Comparison of ENCODE assay signal across 32 mouse cellular contexts in the genomic region with DNA sequence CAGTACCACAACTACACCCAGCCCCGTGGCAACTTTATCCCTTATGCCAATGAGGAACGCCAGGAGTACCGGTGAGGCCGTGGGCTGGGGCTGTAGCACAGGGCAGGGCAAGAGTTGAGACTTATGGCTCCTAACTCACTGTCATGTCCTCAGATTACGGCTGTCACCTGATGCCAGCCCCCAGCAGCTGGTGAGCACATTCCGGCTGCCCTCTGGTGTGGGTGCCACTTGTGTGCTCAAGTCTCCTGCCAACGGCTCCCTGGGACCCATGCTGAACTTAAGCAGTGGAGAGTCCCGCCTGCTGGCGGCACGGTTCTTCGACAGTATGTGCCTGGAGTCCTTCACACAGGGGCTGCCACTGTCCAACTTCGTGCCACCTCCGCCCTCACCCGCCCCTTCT. TPM values are rescaled to one million over a fixed set of nuclear protein-coding genes. Genes with fewer than 3 reads are reported as not detected.
"Had no signal": no experiment of that assay in that cellular context is flagged by ENCODE, and none has a peak within 500 bp of the region (broad histone marks: within the 10 kb centered on the region; RNA-seq: fewer than 3 reads in every experiment).

No protein-coding gene starts in this region.

- DNase-seq: left cerebral cortex, postnatal 4 days; liver, embryonic 13.5 days; liver, postnatal 0 days; lung, adult 18-20 months; lung, adult 2 months; lung, embryonic 14.5 days; lung, postnatal 10 days; lung, postnatal 14 days; lung, postnatal 36 days; lung, postnatal 4 days; midbrain, embryonic 14.5 days had no signal

- H3K27me3 ChIP-seq: limb, embryonic 12.5 days; limb, embryonic 13.5 days; limb, embryonic 15.5 days; liver, embryonic 12.5 days; liver, embryonic 13.5 days; liver, embryonic 15.5 days; lung, embryonic 15.5 days; midbrain, embryonic 12.5 days; midbrain, embryonic 13.5 days; midbrain, embryonic 15.5 days; neural tube, embryonic 12.5 days; neural tube, embryonic 13.5 days had no signal

- H3K4me3 ChIP-seq: limb, embryonic 12.5 days; limb, embryonic 13.5 days; limb, embryonic 15.5 days; liver, embryonic 12.5 days; liver, embryonic 13.5 days; liver, embryonic 15.5 days; lung, embryonic 15.5 days; megakaryocyte, embryonic 14.5 days; midbrain, embryonic 10.5 days; midbrain, embryonic 12.5 days; midbrain, embryonic 13.5 days; midbrain, embryonic 15.5 days; neural tube, embryonic 12.5 days; neural tube, embryonic 13.5 days had no signal

- H3K27ac ChIP-seq: limb, embryonic 12.5 days; limb, embryonic 13.5 days; limb, embryonic 15.5 days; liver, embryonic 12.5 days; liver, embryonic 13.5 days; liver, embryonic 14.5 days; liver, embryonic 15.5 days; lung, embryonic 15.5 days; macrophage; midbrain, embryonic 10.5 days; midbrain, embryonic 12.5 days; midbrain, embryonic 13.5 days; midbrain, embryonic 15.5 days; neural tube, embryonic 12.5 days; neural tube, embryonic 13.5 days had no signal

- H3K9me3 ChIP-seq: limb, embryonic 12.5 days; limb, embryonic 13.5 days; limb, embryonic 15.5 days; liver, embryonic 12.5 days; liver, embryonic 13.5 days; liver, embryonic 15.5 days; lung, embryonic 15.5 days; megakaryocyte, embryonic 14.5 days; midbrain, embryonic 10.5 days; midbrain, embryonic 12.5 days; midbrain, embryonic 13.5 days; midbrain, embryonic 15.5 days; neural tube, embryonic 12.5 days; neural tube, embryonic 13.5 days had no signal

- H3K4me2 ChIP-seq: limb, embryonic 12.5 days; limb, embryonic 13.5 days; limb, embryonic 15.5 days; liver, embryonic 11.5 days; liver, embryonic 12.5 days; liver, embryonic 13.5 days; liver, embryonic 15.5 days; lung, embryonic 14.5 days; lung, embryonic 15.5 days; midbrain, embryonic 11.5 days; midbrain, embryonic 12.5 days; midbrain, embryonic 13.5 days; midbrain, embryonic 15.5 days; neural tube, embryonic 12.5 days; neural tube, embryonic 13.5 days had no signal

- H3K36me3 ChIP-seq: liver, embryonic 15.5 days; lung, embryonic 15.5 days had no signal

- ATAC-seq: liver, embryonic 12.5 days; liver, postnatal 0 days; lung, postnatal 0 days; midbrain, embryonic 13.5 days; midbrain, embryonic 15.5 days; midbrain, embryonic 16.5 days had no signal

- H3K4me1 ChIP-seq: limb, embryonic 12.5 days; limb, embryonic 13.5 days; limb, embryonic 15.5 days; liver, embryonic 13.5 days; liver, embryonic 15.5 days; lung, embryonic 15.5 days; midbrain, embryonic 10.5 days; midbrain, embryonic 12.5 days; midbrain, embryonic 13.5 days; midbrain, embryonic 15.5 days; neural tube, embryonic 12.5 days; neural tube, embryonic 13.5 days had no signal

RNA-seq across cellular contexts. Expression of a gene that starts 14.0 kb away (rescaled TPM):
- polyA plus RNA-seq: limb, embryonic 11.5 days; liver, embryonic 11.5 days; macrophage had no signal

RNA-seq across cellular contexts. Expression of a gene that starts 19.6 kb away (rescaled TPM):
- polyA plus RNA-seq: limb, embryonic 11.5 days; limb, embryonic 12.5 days; liver, embryonic 11.5 days; lung, embryonic 14.5 days; midbrain, embryonic 10.5 days; midbrain, embryonic 11.5 days; midbrain, embryonic 13.5 days had no signal

RNA-seq across cellular contexts. Expression of a gene that starts 27.2 kb away (rescaled TPM):
- polyA plus RNA-seq: limb, embryonic 11.5 days; liver, embryonic 11.5 days; macrophage; midbrain, embryonic 10.5 days; midbrain, embryonic 11.5 days; neural tube, embryonic 11.5 days had no signal
